Mouse (Mus musculus): ENCODE measurements around the gene Btnl10.

DNA sequence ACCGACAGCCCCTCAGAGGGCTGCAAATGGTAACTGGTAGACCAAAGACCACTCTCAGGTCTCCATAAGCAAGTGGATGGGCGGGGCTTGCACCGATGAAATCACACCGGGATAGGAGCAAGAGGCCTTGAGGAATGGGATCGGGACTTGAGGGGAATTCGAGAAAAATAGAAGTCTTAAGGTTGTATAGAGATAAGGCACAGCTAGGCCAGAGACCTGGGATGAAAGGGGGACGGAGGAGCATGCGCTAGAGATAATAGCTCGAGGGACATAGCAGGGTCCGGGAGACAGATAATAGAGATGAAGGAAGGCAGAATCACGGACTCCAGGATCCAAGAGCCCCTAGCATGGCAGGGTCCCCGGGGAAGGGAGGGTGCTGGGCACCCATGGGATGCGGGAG lies 20.2 kb downstream of the Btnl10 start:
- no peak for TF ChIP-seq EP300 (IDR thresholded peaks at IDR 0.05; ENCODE audit: insufficient read depth, low read depth, low read length)
- TF ChIP-seq POLR2A (IDR thresholded peaks at IDR 0.05; ENCODE audit: insufficient read depth, low read depth, low read length) = no peak

All from heart, adult 2 months (tissue).